Mouse (Mus musculus): ENCODE results near the gene S1pr4. TPM values are rescaled to one million over a fixed set of nuclear protein-coding genes. Genes with fewer than 3 reads are reported as not detected.

Gene S1pr4
- polyA plus RNA-seq, 1 experiment from 2014 or later: 1.4 TPM

DNA sequence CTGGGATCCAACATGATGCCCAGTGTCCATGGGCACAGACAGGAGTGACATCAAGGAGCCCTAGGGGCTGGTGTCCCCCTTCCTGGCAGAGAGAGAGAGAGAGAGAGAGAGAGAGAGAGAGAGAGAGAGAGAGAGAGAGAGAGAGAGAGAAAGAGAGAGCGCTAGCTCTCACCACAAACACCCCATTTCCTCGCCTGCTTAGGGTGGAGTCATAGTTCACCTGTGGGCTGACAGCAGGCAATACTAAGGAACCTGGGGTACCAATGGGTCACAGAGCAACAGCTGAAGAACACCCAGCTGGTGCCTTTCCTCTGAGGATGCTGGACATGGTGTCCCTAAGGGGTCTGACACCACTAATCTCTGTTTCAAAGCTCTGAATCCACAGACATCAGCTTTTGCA lies 37.5 kb upstream of the S1pr4 start:
- no peak overlapping the region for H3K9ac ChIP-seq
- 92% methylated on average over 2 of the region's 2 CpGs for WGBS
- H3K4me2 ChIP-seq: no peak overlapping the region
- H3K4me3 ChIP-seq (replicated peaks): no peak overlapping the region
- no peaks in the 10 kb centered on the region for H3K27me3 ChIP-seq
- H3K36me3 ChIP-seq: peaks cover 62% of the 10 kb centered on the region
- H3K4me1 ChIP-seq: peaks cover 18% of the 10 kb centered on the region
- H3K27ac ChIP-seq: no peak overlapping the region
- ATAC-seq (replicated peaks; ENCODE audit: low FRiP score): no peak
- H3K9me3 ChIP-seq (replicated peaks): no peaks in the 10 kb centered on the region

DNA sequence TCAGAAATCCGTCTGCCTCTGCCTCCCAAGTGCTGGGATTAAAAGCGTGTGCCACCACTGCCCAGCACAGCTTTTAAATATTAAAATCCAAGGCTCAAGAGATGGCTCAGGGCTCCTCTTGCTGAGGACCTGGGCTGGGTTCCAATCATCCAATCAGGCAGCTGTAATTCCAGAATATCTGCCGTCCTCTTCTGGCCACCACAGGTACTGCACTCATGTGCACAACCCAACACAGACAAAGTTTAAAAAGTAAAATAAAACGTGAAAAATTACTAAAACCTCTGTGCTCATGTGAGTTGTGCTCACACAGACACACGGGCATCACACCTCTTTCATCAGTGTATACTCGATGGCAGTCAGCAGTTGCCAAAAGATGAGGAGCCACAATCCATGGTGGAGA lies 36.8 kb upstream of the S1pr4 start:
- H3K4me2 ChIP-seq: no peak overlapping the region
- H3K27me3 ChIP-seq: no peaks in the 10 kb centered on the region
- H3K9me3 ChIP-seq (replicated peaks): no peaks in the 10 kb centered on the region
- peaks cover 11% of the 10 kb centered on the region for H3K4me1 ChIP-seq
- 77% methylated on average over 6 of the region's 6 CpGs for WGBS
- no peak overlapping the region for H3K9ac ChIP-seq
- H3K4me3 ChIP-seq (replicated peaks): no peak overlapping the region
- ATAC-seq (replicated peaks; ENCODE audit: low FRiP score): no peak
- H3K36me3 ChIP-seq: peaks cover 68% of the 10 kb centered on the region
- no peak overlapping the region for H3K27ac ChIP-seq

GRCm38 (mm10) chr10:81534826-81535225 lies 34.9 kb upstream of the S1pr4 start:
- H3K4me3 ChIP-seq (replicated peaks): no peak overlapping the region
- H3K9ac ChIP-seq: no peak overlapping the region
- ATAC-seq (replicated peaks; ENCODE audit: low FRiP score): no peak
- no peaks in the 10 kb centered on the region for H3K9me3 ChIP-seq (replicated peaks)
- H3K4me1 ChIP-seq: 0 out of 2 replicates have a peak, but pooled peaks cover 5% of the 10 kb centered on the region
- H3K27me3 ChIP-seq: no peaks in the 10 kb centered on the region
- H3K27ac ChIP-seq: no peak overlapping the region
- H3K36me3 ChIP-seq: peaks cover 81% of the 10 kb centered on the region
- WGBS: 64% methylated on average over 16 of the region's 16 CpGs
- no peak overlapping the region for H3K4me2 ChIP-seq

DNA sequence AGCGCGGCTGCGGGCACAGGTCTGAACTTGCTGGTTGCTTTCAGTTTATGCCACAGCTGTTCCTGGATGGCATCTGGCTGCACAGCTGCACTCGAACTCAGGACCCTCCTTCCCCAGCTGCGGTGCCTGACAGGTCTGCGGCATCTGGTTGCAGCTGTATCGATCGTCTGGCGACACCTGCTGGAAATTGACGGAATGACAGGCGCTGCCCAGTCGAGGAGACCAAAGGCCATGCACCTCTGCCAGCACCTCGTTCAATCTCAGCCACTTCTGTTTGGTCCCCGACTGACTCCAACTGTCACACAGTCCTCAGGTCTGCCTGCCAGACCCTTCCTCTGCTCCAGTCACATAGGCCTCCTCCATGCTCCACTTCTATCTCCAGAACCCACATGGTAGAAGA lies 26.8 kb upstream of the S1pr4 start:
- H3K4me2 ChIP-seq: no peak overlapping the region
- no peak overlapping the region for H3K4me3 ChIP-seq (replicated peaks)
- peaks cover 12% of the 10 kb centered on the region; the same call in 1 of the 2 replicates for H3K4me1 ChIP-seq
- ATAC-seq (replicated peaks; ENCODE audit: low FRiP score): no peak
- peaks cover 32% of the 10 kb centered on the region for H3K36me3 ChIP-seq
- no peak overlapping the region for H3K9ac ChIP-seq
- WGBS: 14% methylated on average over 14 of the region's 14 CpGs
- H3K27ac ChIP-seq: no peak overlapping the region
- no peaks in the 10 kb centered on the region for H3K9me3 ChIP-seq (replicated peaks)
- H3K27me3 ChIP-seq: 0 out of 2 replicates have a peak, but pooled peaks cover 6% of the 10 kb centered on the region

DNA sequence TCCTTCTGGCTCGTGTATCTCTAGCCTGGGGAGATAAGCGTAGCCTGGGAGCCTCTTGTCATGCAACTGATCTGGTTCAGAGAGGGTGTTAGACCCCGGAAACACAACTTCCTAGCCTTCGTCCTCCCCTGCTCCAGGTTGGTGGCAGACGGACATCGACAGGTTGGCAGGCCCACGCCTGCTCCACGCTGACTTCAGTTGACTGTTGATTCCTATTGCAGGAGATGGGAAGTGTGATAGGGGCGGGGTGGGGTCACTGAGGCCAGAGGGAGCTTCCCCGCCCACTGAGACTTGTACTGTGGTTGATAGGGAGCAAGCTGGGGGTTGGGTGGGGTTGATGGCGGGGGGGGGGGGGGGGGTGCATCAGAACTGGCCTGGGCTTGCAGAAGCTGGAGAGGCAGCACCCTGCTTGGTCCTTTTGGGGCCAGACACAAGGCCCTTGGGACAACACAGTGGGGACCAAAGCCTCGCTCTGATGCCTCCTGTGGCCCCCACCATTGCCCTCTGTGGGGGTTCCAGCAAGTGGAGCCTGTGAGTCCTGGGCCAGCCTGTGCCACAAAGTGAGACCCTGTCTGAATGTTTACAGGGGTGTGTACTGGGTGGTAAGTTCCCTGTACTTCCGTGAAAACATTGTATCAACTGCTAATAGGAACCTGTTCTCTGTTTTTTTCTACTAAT lies 25.2 kb upstream of the S1pr4 start:
- Histone ChIP-seq H3K4me2 (no peak overlapping the region), H3K36me3 (peaks cover 16% of the 10 kb centered on the region), H3K9me3 (replicated peaks) (no peaks in the 10 kb centered on the region), H3K27me3 (0 out of 2 replicates have a peak, but pooled peaks cover 6% of the 10 kb centered on the region), H3K27ac (no peak overlapping the region), H3K9ac (no peak overlapping the region), H3K4me1 (peaks cover 12% of the 10 kb centered on the region; the same call in 1 of the 2 replicates), H3K4me3 (replicated peaks) (no peak overlapping the region)
- ATAC-seq (replicated peaks; ENCODE audit: low FRiP score): no peak
- 57% methylated on average over 13 of the region's 13 CpGs for WGBS

GRCm38 (mm10) chr10:81524051-81524605 lies 24.2 kb upstream of the S1pr4 start, which contains the start of gene Gna15:
TSS of gene Gna15 (minus strand) at chr10:81524225.
- Histone ChIP-seq H3K4me3 (replicated peaks) (no peak within 1 kb of the TSS), H3K36me3 (peaks cover 5% of the 10 kb centered on the region), H3K4me2 (0 out of 2 replicates have a peak within 1 kb of the TSS, but pooled peaks have one; percentile 4), H3K4me1 (peaks cover 12% of the 10 kb centered on the region; the same call in 1 of the 2 replicates), H3K27ac (no peak within 1 kb of the TSS), H3K9me3 (replicated peaks) (no peaks in the 10 kb centered on the region), H3K27me3 (0 out of 2 replicates have a peak, but pooled peaks cover 6% of the 10 kb centered on the region), H3K9ac (no peak within 1 kb of the TSS; the same call in 1 of the 2 replicates)
- 21% methylated on average over 9 of the region's 9 CpGs for WGBS
- ATAC-seq (replicated peaks; ENCODE audit: low FRiP score): no peak

- H3K4me3 ChIP-seq (replicated peaks): no peak overlapping the region
- 0 out of 2 replicates have a peak overlapping the region, but pooled peaks have one; percentile 4 for H3K4me2 ChIP-seq
- WGBS: 17% methylated on average over 19 of the region's 19 CpGs
- no peak for ATAC-seq (replicated peaks; ENCODE audit: low FRiP score)
- H3K9me3 ChIP-seq (replicated peaks): no peaks in the 10 kb centered on the region
- 0 out of 2 replicates have a peak, but pooled peaks cover 6% of the 10 kb centered on the region for H3K27me3 ChIP-seq
- H3K9ac ChIP-seq: no peak overlapping the region; the same call in 1 of the 2 replicates
- H3K27ac ChIP-seq: no peak overlapping the region
- H3K36me3 ChIP-seq: no peaks in the 10 kb centered on the region
- peaks cover 14% of the 10 kb centered on the region; the same call in 1 of the 2 replicates for H3K4me1 ChIP-seq
Measured at GRCm38 (mm10) chr10:81523570-81523969, 23.6 kb upstream of the S1pr4 start.

GRCm38 (mm10) chr10:81523142-81523541 lies 23.2 kb upstream of the S1pr4 start:
- Histone ChIP-seq H3K9me3 (replicated peaks) (no peaks in the 10 kb centered on the region), H3K4me2 (no peak overlapping the region), H3K27ac (no peak overlapping the region), H3K4me3 (replicated peaks) (no peak overlapping the region), H3K9ac (no peak overlapping the region), H3K27me3 (0 out of 2 replicates have a peak, but pooled peaks cover 6% of the 10 kb centered on the region), H3K4me1 (peaks cover 16% of the 10 kb centered on the region; the same call in 1 of the 2 replicates), H3K36me3 (no peaks in the 10 kb centered on the region)
- no peak for ATAC-seq (replicated peaks; ENCODE audit: low FRiP score)
- 74% methylated on average over 6 of the region's 6 CpGs for WGBS

GRCm38 (mm10) chr10:81519978-81520365 lies 20.0 kb upstream of the S1pr4 start:
- H3K9me3 ChIP-seq (replicated peaks): no peaks in the 10 kb centered on the region
- no peak overlapping the region for H3K4me3 ChIP-seq (replicated peaks)
- no peak for ATAC-seq (replicated peaks; ENCODE audit: low FRiP score)
- H3K27me3 ChIP-seq: 0 out of 2 replicates have a peak, but pooled peaks cover 8% of the 10 kb centered on the region
- no peaks in the 10 kb centered on the region for H3K36me3 ChIP-seq
- H3K27ac ChIP-seq: no peak overlapping the region
- H3K9ac ChIP-seq: no peak overlapping the region
- 69% methylated on average over 3 of the region's 3 CpGs for WGBS
- no peak overlapping the region for H3K4me2 ChIP-seq
- H3K4me1 ChIP-seq: peaks cover 15% of the 10 kb centered on the region; the same call in 1 of the 2 replicates

DNA sequence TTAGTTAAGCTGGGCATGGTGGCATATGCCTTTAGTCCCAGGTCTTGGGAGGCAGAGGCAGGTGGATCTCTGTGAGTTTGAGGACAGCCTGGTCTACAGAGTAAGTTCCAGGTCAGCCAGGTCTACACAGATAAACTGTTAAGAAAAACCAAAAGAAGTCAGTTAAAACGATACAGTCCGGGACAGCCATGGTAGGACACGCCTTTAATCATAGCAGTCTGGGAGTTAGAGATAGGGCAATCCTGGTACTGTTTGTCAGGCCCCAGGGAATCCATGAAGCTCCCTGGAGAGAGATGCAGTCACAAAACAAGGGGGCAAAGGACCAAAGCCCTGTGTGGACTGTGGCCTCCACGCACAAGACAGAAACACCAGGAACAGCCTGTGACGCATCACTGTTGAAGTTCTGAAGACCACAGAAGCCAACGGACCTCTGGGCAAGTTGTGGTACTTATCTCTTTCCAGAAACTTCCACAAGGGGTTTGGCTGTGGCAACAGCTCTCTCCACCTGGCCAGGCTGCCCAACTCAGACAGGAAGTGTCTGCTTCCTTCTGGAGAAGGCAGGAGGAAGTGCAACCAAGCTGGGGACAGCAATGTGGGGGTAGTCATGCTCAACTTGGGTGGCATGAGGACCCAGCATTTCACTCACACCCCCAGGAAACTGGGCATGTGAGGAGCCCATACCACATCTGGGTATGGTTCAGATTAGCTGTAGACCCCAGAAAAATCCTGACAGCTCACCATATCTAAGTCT lies 19.5 kb upstream of the S1pr4 start:
- Histone ChIP-seq H3K4me2 (no peak overlapping the region), H3K27ac (no peak overlapping the region), H3K4me3 (replicated peaks) (no peak overlapping the region), H3K9me3 (replicated peaks) (no peaks in the 10 kb centered on the region), H3K9ac (no peak overlapping the region), H3K27me3 (0 out of 2 replicates have a peak, but pooled peaks cover 6% of the 10 kb centered on the region), H3K4me1 (peaks cover 13% of the 10 kb centered on the region; the same call in 1 of the 2 replicates), H3K36me3 (no peaks in the 10 kb centered on the region)
- 77% methylated on average over 6 of the region's 6 CpGs for WGBS
- no peak for ATAC-seq (replicated peaks; ENCODE audit: low FRiP score)

GRCm38 (mm10) chr10:81518546-81518945 lies 18.6 kb upstream of the S1pr4 start:
- ATAC-seq (replicated peaks; ENCODE audit: low FRiP score): peak; percentile 64
- no peaks in the 10 kb centered on the region for H3K9me3 ChIP-seq (replicated peaks)
- no peak overlapping the region for H3K9ac ChIP-seq

More at GRCm38 (mm10) chr10:81518546-81518945, 18.6 kb upstream of the S1pr4 start:
- H3K4me3 ChIP-seq (replicated peaks): no peak overlapping the region
- H3K4me1 ChIP-seq: peaks cover 6% of the 10 kb centered on the region; the same call in 1 of the 2 replicates
- no peak overlapping the region for H3K27ac ChIP-seq
- H3K27me3 ChIP-seq: 0 out of 2 replicates have a peak, but pooled peaks cover 6% of the 10 kb centered on the region
- no peak overlapping the region for H3K4me2 ChIP-seq
- 14% methylated on average over 4 of the region's 4 CpGs for WGBS
- no peaks in the 10 kb centered on the region for H3K36me3 ChIP-seq

Measured in kidney, embryonic 15.5 days (tissue).